Mouse (Mus musculus) forebrain, embryonic 15.5 days (tissue): ENCODE measurements around the gene Them5. TPM values are rescaled to one million over a fixed set of nuclear protein-coding genes. Genes with fewer than 3 reads are reported as not detected.
A peak's percentile ranks its signal among the peaks of the same experiment; 100 is the strongest.

ENCODE experiments used
- ATAC-seq: fragments of 200-750 bp; cut with Nextera tagmentation; replicated peaks from 2 replicates; pipeline ENCODE4 v1.8.0; 2017; ENCODE audit warnings: mild to moderate bottlenecking, moderate TSS enrichment, moderate library complexity
- H3K27ac ChIP-seq: fragments of 300-500 bp; sonication (generic); replicated peaks from 2 replicates; pipeline ENCODE4 v1.5.1; 2015; ENCODE audit warnings: mild to moderate bottlenecking, inconsistent platforms
- H3K27me3 ChIP-seq: fragments of 300-500 bp; sonication (generic); 2 replicates; pipeline ENCODE4 v1.6.1; 2015; ENCODE audit warnings: inconsistent platforms
- H3K36me3 ChIP-seq: fragments of 300-500 bp; sonication (generic); 2 replicates; pipeline ENCODE4 v1.6.1; 2015; ENCODE audit warnings: mild to moderate bottlenecking, inconsistent platforms
- H3K4me1 ChIP-seq: fragments of 300-500 bp; sonication (generic); 2 replicates; pipeline ENCODE4 v1.6.1; 2015; ENCODE audit warnings: inconsistent platforms
- H3K4me2 ChIP-seq: fragments of 300-500 bp; sonication (generic); replicated peaks from 2 replicates; pipeline ENCODE4 v1.6.1; 2015; ENCODE audit warnings: mild to moderate bottlenecking, inconsistent platforms
- H3K4me3 ChIP-seq: fragments of 300-500 bp; sonication (generic); 2 replicates; pipeline ENCODE4 v1.5.1; 2015; ENCODE audit warnings: mild to moderate bottlenecking, inconsistent platforms
- H3K9ac ChIP-seq: fragments of 300-500 bp; sonication (generic); replicated peaks from 2 replicates; pipeline ENCODE4 v1.6.1; 2015; ENCODE audit warnings: mild to moderate bottlenecking, inconsistent platforms
- H3K9me3 ChIP-seq: fragments of 300-500 bp; sonication (generic); 2 replicates; pipeline ENCODE4 v1.6.1; 2016; ENCODE audit warnings: inconsistent platforms
- WGBS: fragments of 180-500 bp; shearing (Covaris S2); methylation state at CpG from one replicate; pipeline ENCODE4 v1.1.7; 2015; ENCODE audit warnings: mixed read lengths; 5-methylcytosine and 5-hydroxymethylcytosine counted together
- polyA plus RNA-seq: library from polyadenylated mRNA; unstranded; fragments of >200 nt; fragmentation: Nextera tagmentation; extraction: Ambion mirVana; gene quantifications from 2 replicates; pipeline ENCODE4 v1.2.1, GENCODE M21; 2015

The Them5 gene
- polyA plus RNA-seq, 1 experiment from 2014 or later = 1.1 TPM

- no peak for ATAC-seq
- H3K9ac ChIP-seq = no peak overlapping the region
- 0 out of 2 replicates have a peak, but pooled peaks cover 3% of the 10 kb centered on the region for H3K4me1 ChIP-seq
- no peaks in the 10 kb centered on the region for H3K9me3 ChIP-seq
- H3K4me3 ChIP-seq = no peak overlapping the region
- H3K36me3 ChIP-seq = no peaks in the 10 kb centered on the region
- no peak overlapping the region for H3K4me2 ChIP-seq
- H3K27me3 ChIP-seq = no peaks in the 10 kb centered on the region
- H3K27ac ChIP-seq = no peak overlapping the region
- 50% methylated on average over 3 of the region's 3 CpGs for WGBS
These were observed 3.0 kb downstream of the Them5 start for GRCm38 (mm10) chr3:94344897-94345296.

GRCm38 (mm10) chr3:94348146-94348545, 6.2 kb downstream of the Them5 start:
- no peak for ATAC-seq
- H3K4me1 ChIP-seq = no peaks in the 10 kb centered on the region
- no peak overlapping the region for H3K4me3 ChIP-seq
- H3K9ac ChIP-seq = no peak overlapping the region
- H3K9me3 ChIP-seq = no peaks in the 10 kb centered on the region
- no peaks in the 10 kb centered on the region for H3K27me3 ChIP-seq
- H3K27ac ChIP-seq = no peak overlapping the region
- no peak overlapping the region for H3K4me2 ChIP-seq
- WGBS = 89% methylated on average over 2 of the region's 2 CpGs
- H3K36me3 ChIP-seq = no peaks in the 10 kb centered on the region

GRCm38 (mm10) chr3:94360812-94361211, 18.9 kb downstream of the Them5 start:
- Histone ChIP-seq H3K36me3 (no peaks in the 10 kb centered on the region), H3K9ac (no peak overlapping the region), H3K4me3 (no peak overlapping the region), H3K9me3 (no peaks in the 10 kb centered on the region), H3K27ac (no peak overlapping the region), H3K27me3 (peaks cover 11% of the 10 kb centered on the region; the same call in 1 of the 2 replicates), H3K4me1 (peaks cover 12% of the 10 kb centered on the region), H3K4me2 (no peak overlapping the region)
- no peak for ATAC-seq
- WGBS = 5% methylated on average over 1 of the region's 1 CpGs

- H3K4me1 ChIP-seq = peaks cover 12% of the 10 kb centered on the region
- H3K4me3 ChIP-seq = peak within 1 kb of the TSS; percentile 59
- WGBS = 19% methylated on average over 7 of the region's 7 CpGs
- H3K9ac ChIP-seq = peak within 1 kb of the TSS; percentile 75
- H3K27ac ChIP-seq = no peak within 1 kb of the TSS
- H3K36me3 ChIP-seq = no peaks in the 10 kb centered on the region
- no peaks in the 10 kb centered on the region for H3K9me3 ChIP-seq
- ATAC-seq = no peak
- H3K27me3 ChIP-seq = peaks cover 15% of the 10 kb centered on the region; the same call in 1 of the 2 replicates
- H3K4me2 ChIP-seq = peak within 1 kb of the TSS; percentile 92
These were observed 20.2 kb downstream of the Them5 start, which contains the start of gene C2cd4d for GRCm38 (mm10) chr3:94362138-94362537. Gene C2cd4d (plus strand): TSS chr3:94362438.

- ATAC-seq = peak; percentile 79
- Histone ChIP-seq H3K4me2 (peak overlapping the region; percentile 92), H3K36me3 (no peaks in the 10 kb centered on the region), H3K4me3 (peak overlapping the region; percentile 59), H3K4me1 (peaks cover 12% of the 10 kb centered on the region), H3K27me3 (peaks cover 15% of the 10 kb centered on the region; the same call in 1 of the 2 replicates), H3K9ac (peak overlapping the region; percentile 75), H3K9me3 (no peaks in the 10 kb centered on the region), H3K27ac (peak overlapping the region; percentile 53)
- WGBS = 7% methylated on average over 96 of the region's 97 CpGs
These were observed 21.6 kb downstream of the Them5 start for GRCm38 (mm10) chr3:94363291-94364153.

- H3K4me3 ChIP-seq = peak overlapping the region; percentile 59
- peak overlapping the region; percentile 75 for H3K9ac ChIP-seq
- peak overlapping the region; percentile 53 for H3K27ac ChIP-seq
- peak overlapping the region; percentile 92 for H3K4me2 ChIP-seq
- whole genome bisulfite sequencing = 4% methylated on average over 23 of the region's 23 CpGs
- H3K36me3 ChIP-seq = no peaks in the 10 kb centered on the region
- peaks cover 12% of the 10 kb centered on the region for H3K4me1 ChIP-seq
- no peaks in the 10 kb centered on the region for H3K9me3 ChIP-seq
- peak; percentile 61 for ATAC-seq
- peaks cover 15% of the 10 kb centered on the region; the same call in 1 of the 2 replicates for H3K27me3 ChIP-seq
These were observed 22.2 kb downstream of the Them5 start for GRCm38 (mm10) chr3:94364154-94364526.

GRCm38 (mm10) chr3:94366761-94367160, 24.9 kb downstream of the Them5 start:
- no peak overlapping the region for H3K9ac ChIP-seq
- H3K27ac ChIP-seq = no peak overlapping the region
- peaks cover 16% of the 10 kb centered on the region for H3K4me1 ChIP-seq
- 20% methylated on average over 3 of the region's 3 CpGs for WGBS
- H3K4me3 ChIP-seq = no peak overlapping the region
- H3K9me3 ChIP-seq = no peaks in the 10 kb centered on the region
- H3K4me2 ChIP-seq = no peak overlapping the region
- peaks cover 15% of the 10 kb centered on the region; the same call in 1 of the 2 replicates for H3K27me3 ChIP-seq
- ATAC-seq = peak; percentile 29
- H3K36me3 ChIP-seq = no peaks in the 10 kb centered on the region

GRCm38 (mm10) chr3:94367511-94367910, 25.6 kb downstream of the Them5 start:
- no peaks in the 10 kb centered on the region for H3K36me3 ChIP-seq
- ATAC-seq = no peak
- 87% methylated on average over 6 of the region's 6 CpGs for WGBS

GRCm38 (mm10) chr3:94368631-94369030, 26.7 kb downstream of the Them5 start:
- no peak for ATAC-seq
- Histone ChIP-seq H3K36me3 (no peaks in the 10 kb centered on the region), H3K9me3 (no peaks in the 10 kb centered on the region), H3K27me3 (peaks cover 11% of the 10 kb centered on the region; the same call in 1 of the 2 replicates), H3K27ac (no peak overlapping the region), H3K4me3 (no peak overlapping the region), H3K9ac (no peak overlapping the region), H3K4me1 (peaks cover 29% of the 10 kb centered on the region), H3K4me2 (no peak overlapping the region)
- 65% methylated on average over 6 of the region's 6 CpGs for WGBS

More at GRCm38 (mm10) chr3:94367511-94367910, 25.6 kb downstream of the Them5 start:
- H3K9me3 ChIP-seq = no peaks in the 10 kb centered on the region
- H3K9ac ChIP-seq = no peak overlapping the region
- no peak overlapping the region for H3K27ac ChIP-seq
- peaks cover 15% of the 10 kb centered on the region; the same call in 1 of the 2 replicates for H3K27me3 ChIP-seq
- no peak overlapping the region for H3K4me2 ChIP-seq
- no peak overlapping the region for H3K4me3 ChIP-seq
- peaks cover 24% of the 10 kb centered on the region for H3K4me1 ChIP-seq

- H3K27me3 ChIP-seq = peaks cover 10% of the 10 kb centered on the region; the same call in 1 of the 2 replicates
- WGBS = 67% methylated on average over 2 of the region's 2 CpGs
These were observed 27.8 kb downstream of the Them5 start for GRCm38 (mm10) chr3:94369709-94370108.

GRCm38 (mm10) chr3:94371637-94372036, 29.7 kb downstream of the Them5 start:
- WGBS = 4% methylated on average over 11 of the region's 11 CpGs
- Histone ChIP-seq H3K4me3 (peak overlapping the region; percentile 7; the same call in 1 of the 2 replicates), H3K36me3 (no peaks in the 10 kb centered on the region), H3K9me3 (no peaks in the 10 kb centered on the region), H3K9ac (0 out of 2 replicates have a peak overlapping the region, but pooled peaks have one; percentile 13), H3K4me1 (peaks cover 29% of the 10 kb centered on the region), H3K4me2 (peak overlapping the region; percentile 37), H3K27ac (no peak overlapping the region), H3K27me3 (no peaks in the 10 kb centered on the region)
- ATAC-seq = peak; percentile 23

More at GRCm38 (mm10) chr3:94369709-94370108, 27.8 kb downstream of the Them5 start:
- no peak overlapping the region for H3K4me3 ChIP-seq
- H3K36me3 ChIP-seq = no peaks in the 10 kb centered on the region
- H3K4me1 ChIP-seq = peaks cover 29% of the 10 kb centered on the region
- H3K9me3 ChIP-seq = no peaks in the 10 kb centered on the region
- no peak overlapping the region for H3K27ac ChIP-seq
- H3K4me2 ChIP-seq = no peak overlapping the region
- H3K9ac ChIP-seq = no peak overlapping the region
- no peak for ATAC-seq

- Histone ChIP-seq H3K27me3 (no peaks in the 10 kb centered on the region), H3K36me3 (no peaks in the 10 kb centered on the region), H3K4me2 (peak overlapping the region; percentile 37), H3K4me1 (peaks cover 29% of the 10 kb centered on the region), H3K27ac (no peak overlapping the region), H3K9ac (0 out of 2 replicates have a peak overlapping the region, but pooled peaks have one; percentile 13), H3K9me3 (no peaks in the 10 kb centered on the region), H3K4me3 (no peak overlapping the region)
- WGBS = 6% methylated on average over 3 of the region's 3 CpGs
- no peak for ATAC-seq
These were observed 30.1 kb downstream of the Them5 start for GRCm38 (mm10) chr3:94372038-94372437.
